Mouse (Mus musculus): Measurements from ENCODE around the gene Cdca7l.

GRCm38 (mm10) chr12:117887422-117887821 lies 83.3 kb downstream of the Cdca7l start:
- TF ChIP-seq CTCF (conservative IDR thresholded peaks at IDR 0.05 in 1 of 2, IDR thresholded peaks at IDR 0.05 in 1 of 2; ENCODE audit: low read depth in 2 of 2, low read length in 2 of 2), result no peak
- TF ChIP-seq ZMIZ1 (IDR thresholded peaks at IDR 0.05; ENCODE audit: low read depth, low read length), result no peak
- TF ChIP-seq EP300 (IDR thresholded peaks at IDR 0.05; ENCODE audit: low read length), result no peak
- TF ChIP-seq CHD2 (IDR thresholded peaks at IDR 0.05; ENCODE audit: low read length), result no peak
- TF ChIP-seq HCFC1 (IDR thresholded peaks at IDR 0.05; ENCODE audit: low read depth, low read length), result no peak
- no peak for TF ChIP-seq ZC3H11A (IDR thresholded peaks at IDR 0.05; ENCODE audit: low read depth, low read length)
- TF ChIP-seq SIN3A (IDR thresholded peaks at IDR 0.05; ENCODE audit: low read length), result no peak
- TF ChIP-seq BHLHE40 (IDR thresholded peaks at IDR 0.05; ENCODE audit: low read depth, low read length), result no peak
- no peak for TF ChIP-seq MXI1 (IDR thresholded peaks at IDR 0.05; ENCODE audit: low read depth, low read length)
- no peak for TF ChIP-seq TBP (conservative IDR thresholded peaks at IDR 0.05; ENCODE audit: low read depth, low read length)
- no peak for TF ChIP-seq MYC (IDR thresholded peaks at IDR 0.05; ENCODE audit: low read depth, low read length)
